Comparison of ENCODE assay signal across 12 mouse cellular contexts in genomic region chr1:177494913-177495542, GRCm38 (mm10). TPM values are rescaled to one million over a fixed set of nuclear protein-coding genes. Genes with fewer than 3 reads are reported as not detected.
DNase-seq lines count a peak whose midpoint lies in the region; ATAC-seq and TF ChIP-seq lines count a peak whose summit lies in the region.
"Had no signal": no experiment of that assay in that cellular context is flagged by ENCODE, and none has a peak within 500 bp of the region (broad histone marks: within the 10 kb centered on the region; RNA-seq: fewer than 3 reads in every experiment).

No protein-coding gene starts in this region.

- no peak overlapping the region for H3K9ac ChIP-seq in hindbrain, postnatal 0 days (replicated peaks; ENCODE audit: low read length)
- no peak overlapping the region for H3K9ac ChIP-seq in hindbrain, embryonic 12.5 days
- no peak overlapping the region for H3K9ac ChIP-seq in liver, embryonic 15.5 days
- H3K9ac ChIP-seq in stomach, postnatal 0 days (ENCODE audit: low read length) = no peak overlapping the region
- H3K9ac ChIP-seq: heart, embryonic 15.5 days had no signal

- no peaks in the 10 kb centered on the region for H3K9me3 ChIP-seq in hindbrain, postnatal 0 days (ENCODE audit: low read length)
- no peaks in the 10 kb centered on the region for H3K9me3 ChIP-seq in hindbrain, embryonic 12.5 days (replicated peaks)
- no peaks in the 10 kb centered on the region for H3K9me3 ChIP-seq in liver, embryonic 15.5 days (replicated peaks)
- no peaks in the 10 kb centered on the region for H3K9me3 ChIP-seq in stomach, postnatal 0 days (ENCODE audit: control insufficient read depth, low read length)
- H3K9me3 ChIP-seq: heart, embryonic 15.5 days had no signal

- H3K27me3 ChIP-seq in hindbrain, postnatal 0 days (ENCODE audit: insufficient read depth, low read length) = no peaks in the 10 kb centered on the region
- H3K27me3 ChIP-seq in hindbrain, embryonic 12.5 days = no peaks in the 10 kb centered on the region
- H3K27me3 ChIP-seq in liver, embryonic 15.5 days = no peaks in the 10 kb centered on the region
- no peaks in the 10 kb centered on the region for H3K27me3 ChIP-seq in stomach, postnatal 0 days (ENCODE audit: control insufficient read depth, insufficient read depth, low read length)
- H3K27me3 ChIP-seq in cerebellum, adult 2 months (ENCODE audit: control insufficient read depth, insufficient read depth, low read length) = no peaks in the 10 kb centered on the region
- H3K27me3 ChIP-seq: heart, embryonic 15.5 days had no signal

- TF ChIP-seq POLR2A in cerebellum, adult 2 months (IDR thresholded peaks at IDR 0.05; ENCODE audit: borderline replicate concordance, insufficient read depth, low read length) = no peak

- H3K4me2 ChIP-seq in hindbrain, postnatal 0 days (ENCODE audit: low read depth, low read length) = peak overlapping the region; percentile 25; the same call in 1 of the 2 replicates
- H3K4me2 ChIP-seq in hindbrain, embryonic 12.5 days (replicated peaks) = no peak overlapping the region
- H3K4me2 ChIP-seq in liver, embryonic 15.5 days = peak overlapping the region; percentile 43
- peak overlapping the region; percentile 32; the same call in 1 of the 2 replicates for H3K4me2 ChIP-seq in stomach, postnatal 0 days (replicated peaks; ENCODE audit: low read depth)
- H3K4me2 ChIP-seq: heart, embryonic 15.5 days had no signal

- TF ChIP-seq EP300 in stomach, postnatal 0 days (optimal IDR thresholded peaks at IDR 0.05) = no peak

- H3K4me3 ChIP-seq in hindbrain, postnatal 0 days (ENCODE audit: low read length) = no peak overlapping the region
- H3K4me3 ChIP-seq in hindbrain, embryonic 12.5 days = no peak overlapping the region
- peak overlapping the region; percentile 36 for H3K4me3 ChIP-seq in liver, embryonic 15.5 days (replicated peaks)
- no peak overlapping the region for H3K4me3 ChIP-seq in stomach, postnatal 0 days (ENCODE audit: low read depth, low read length)
- H3K4me3 ChIP-seq in cerebellum, adult 2 months (replicated peaks; ENCODE audit: insufficient read depth, low read depth, low read length) = no peak overlapping the region
- H3K4me3 ChIP-seq: gastrocnemius, adult 2 months; heart, embryonic 15.5 days had no signal

- H3K36me3 ChIP-seq in hindbrain, postnatal 0 days (ENCODE audit: insufficient read depth, low read length) = no peaks in the 10 kb centered on the region
- H3K36me3 ChIP-seq in hindbrain, embryonic 12.5 days = no peaks in the 10 kb centered on the region
- H3K36me3 ChIP-seq in liver, embryonic 15.5 days (replicated peaks) = no peaks in the 10 kb centered on the region
- H3K36me3 ChIP-seq in stomach, postnatal 0 days (ENCODE audit: control insufficient read depth, insufficient read depth, low read length) = no peaks in the 10 kb centered on the region
- H3K36me3 ChIP-seq: heart, embryonic 15.5 days had no signal

- WGBS in hindbrain, postnatal 0 days = 34% methylated on average over 9 of the region's 9 CpGs
- 60% methylated on average over 9 of the region's 9 CpGs for WGBS in hindbrain, embryonic 12.5 days
- WGBS in liver, embryonic 15.5 days (ENCODE audit: insufficient replicate concordance) = 29% methylated on average over 9 of the region's 9 CpGs
- 36% methylated on average over 9 of the region's 9 CpGs for WGBS in stomach, postnatal 0 days
- WGBS in cerebellum, adult 2 months = 67% methylated on average over 9 of the region's 9 CpGs

- no peaks in the 10 kb centered on the region for H3K4me1 ChIP-seq in hindbrain, postnatal 0 days (ENCODE audit: insufficient read depth, low read length)
- H3K4me1 ChIP-seq in hindbrain, embryonic 12.5 days = peaks cover 5% of the 10 kb centered on the region
- H3K4me1 ChIP-seq in liver, embryonic 15.5 days (replicated peaks) = no peaks in the 10 kb centered on the region; the same call in 1 of the 2 replicates
- no peaks in the 10 kb centered on the region for H3K4me1 ChIP-seq in stomach, postnatal 0 days (replicated peaks; ENCODE audit: control insufficient read depth, insufficient read depth)
- H3K4me1 ChIP-seq in cerebellum, adult 2 months (ENCODE audit: control insufficient read depth, insufficient read depth, low read length) = no peaks in the 10 kb centered on the region
- H3K4me1 ChIP-seq: heart, embryonic 15.5 days had no signal

- no peak for TF ChIP-seq CTCF in hindbrain, postnatal 0 days (IDR thresholded peaks at IDR 0.05; ENCODE audit: low read depth)
- TF ChIP-seq CTCF in stomach, postnatal 0 days (IDR thresholded peaks at IDR 0.05; ENCODE audit: low read depth) = no peak
- TF ChIP-seq CTCF in cerebellum, adult 2 months (IDR thresholded peaks at IDR 0.05; ENCODE audit: borderline replicate concordance, insufficient read depth, low read depth, low read length) = no peak

- ATAC-seq in hindbrain, postnatal 0 days = no peak
- no peak for ATAC-seq in hindbrain, embryonic 12.5 days (ENCODE audit: low FRiP score)
- ATAC-seq in liver, embryonic 15.5 days (ENCODE audit: insufficient read depth) = no peak
- ATAC-seq in stomach, postnatal 0 days (ENCODE audit: low FRiP score, low TSS enrichment) = no peak

- DNase-seq in hindbrain, postnatal 0 days (ENCODE audit: low spot score) = peak; percentile 22
- peak; percentile 21 for DNase-seq in thymus, postnatal 0 days (ENCODE audit: low spot score)
- no peak for DNase-seq in thymus, postnatal 4 days
- DNase-seq in stomach, postnatal 0 days (ENCODE audit: low spot score) = no peak
- no peak for DNase-seq in spleen, postnatal 10 days (ENCODE audit: low spot score in 2 of 2)
- DNase-seq in cerebellum, adult 2 months = no peak
- DNase-seq: gastrocnemius, adult 2 months; spleen, adult 18-20 months; thymus, postnatal 36 days had no signal

- H3K27ac ChIP-seq in hindbrain, postnatal 0 days = no peak overlapping the region
- H3K27ac ChIP-seq in hindbrain, embryonic 12.5 days = no peak overlapping the region
- H3K27ac ChIP-seq in liver, embryonic 15.5 days (replicated peaks) = no peak overlapping the region
- H3K27ac ChIP-seq in stomach, postnatal 0 days (replicated peaks) = no peak overlapping the region
- H3K27ac ChIP-seq in cerebellum, adult 2 months (ENCODE audit: insufficient read depth, low read length) = no peak overlapping the region
- H3K27ac ChIP-seq: gastrocnemius, adult 2 months; heart, embryonic 15.5 days had no signal

RNA-seq across cellular contexts. Expression of gene Zbtb18, which starts 52.9 kb away (rescaled TPM):
- total RNA-seq in hindbrain, postnatal 0 days (2014; rRNA removed) = 112 and 114 TPM in 2 replicates
- 45.6 and 47.3 TPM in 2 replicates for polyA plus RNA-seq in hindbrain, postnatal 0 days (2015; fragmentation: Nextera tagmentation; extraction: Ambion mirVana)
- 10.0 and 10.8 TPM in 2 replicates for polyA plus RNA-seq in hindbrain, embryonic 12.5 days (2016; fragmentation: Nextera tagmentation; extraction: Ambion mirVana)
- polyA plus RNA-seq in thymus, postnatal 0 days (2015; fragmentation: Nextera tagmentation; extraction: Ambion mirVana) = 5.9 and 7.1 TPM in 2 replicates
- 0.59 and 1.1 TPM in 2 replicates for polyA plus RNA-seq in liver, embryonic 15.5 days (2015; fragmentation: Nextera tagmentation; extraction: Ambion mirVana)
- 1.4 and 1.6 TPM in 2 replicates for polyA plus RNA-seq in stomach, postnatal 0 days (2015; fragmentation: Nextera tagmentation; extraction: Ambion mirVana)
- polyA plus RNA-seq in cerebellum, adult 2 months (2012; rRNA removed) = 193 and 234 TPM in 2 replicates

Comparison
In these comparisons a context has a peak if more than half of its experiments do, and no peak if none do; other contexts are left out.
1. DNase-seq: peak in hindbrain, postnatal 0 days (single experiment) and thymus, postnatal 0 days (single experiment); none in thymus, postnatal 4 days (single experiment), stomach, postnatal 0 days (single experiment), spleen, postnatal 10 days (0 of 2) and cerebellum, adult 2 months (0 of 2).